Mouse (Mus musculus) hindlimb bud, embryonic 11.5 days (tissue): ENCODE results near the gene Vps9d1.
"Not testable (repeated sequence)": the region's sequence is repeated elsewhere in the genome, so short reads cannot be mapped to it uniquely, and the experiment has no call there.

Source experiments
- DNase-seq: peaks from one replicate; pipeline ENCODE4 v3.0.0-alpha.2; 2012; ENCODE audit warnings: low read depth, low spot score; ENCODE audit errors: extremely low spot score

Gene Vps9d1

GRCm38 (mm10) chr8:123255170-123255569 lies 1.0 kb upstream of the Vps9d1 start:
- DNase-seq: no peak

- DNase-seq: no peak
Observed at GRCm38 (mm10) chr8:123253451-123254098, 573 bp downstream of the Vps9d1 start.

- no peak for DNase-seq
Observed at GRCm38 (mm10) chr8:123252925-123253324, 1.2 kb downstream of the Vps9d1 start.

GRCm38 (mm10) chr8:123250940-123251339 lies 3.2 kb downstream of the Vps9d1 start:
- DNase-seq: no peak

GRCm38 (mm10) chr8:123248596-123248995 lies 5.6 kb downstream of the Vps9d1 start:
- DNase-seq: no peak

- DNase-seq: no peak
Observed at GRCm38 (mm10) chr8:123247748-123248147, 6.4 kb downstream of the Vps9d1 start.

GRCm38 (mm10) chr8:123245543-123245942 lies 8.6 kb downstream of the Vps9d1 start:
- no peak for DNase-seq

GRCm38 (mm10) chr8:123244382-123244781 lies 9.8 kb downstream of the Vps9d1 start:
- DNase-seq: no peak

GRCm38 (mm10) chr8:123243053-123243452 lies 11.1 kb downstream of the Vps9d1 start:
- no peak for DNase-seq

GRCm38 (mm10) chr8:123242107-123242923 lies 11.8 kb downstream of the Vps9d1 start:
- DNase-seq: no peak

GRCm38 (mm10) chr8:123239398-123239797 lies 14.8 kb downstream of the Vps9d1 start:
- no peak for DNase-seq

- peak; percentile 69 for DNase-seq
Observed at GRCm38 (mm10) chr8:123235520-123236497, 18.3 kb downstream of the Vps9d1 start, which contains the start of gene Spata2l. TSS of gene Spata2l (minus strand) at chr8:123236233.

- DNase-seq: no peak
Observed at GRCm38 (mm10) chr8:123234918-123235519, 19.1 kb downstream of the Vps9d1 start.

GRCm38 (mm10) chr8:123233760-123234159 lies 20.4 kb downstream of the Vps9d1 start:
- no peak for DNase-seq

- DNase-seq: no peak
Observed at GRCm38 (mm10) chr8:123233300-123233699, 20.8 kb downstream of the Vps9d1 start.

- no peak for DNase-seq
Observed at GRCm38 (mm10) chr8:123232553-123232952, 21.6 kb downstream of the Vps9d1 start.

GRCm38 (mm10) chr8:123231742-123232141 lies 22.4 kb downstream of the Vps9d1 start:
- no peak for DNase-seq

- not testable (repeated sequence) for DNase-seq
Observed at GRCm38 (mm10) chr8:123230326-123230725, 23.8 kb downstream of the Vps9d1 start.

GRCm38 (mm10) chr8:123228416-123228815 lies 25.7 kb downstream of the Vps9d1 start:
- DNase-seq: no peak
